Mouse (Mus musculus): ENCODE measurements around the gene Irf2bpl. TPM values are rescaled to one million over a fixed set of nuclear protein-coding genes. Genes with fewer than 3 reads are reported as not detected.

The Irf2bpl gene
- polyA plus RNA-seq, 1 experiment: 50.0 TPM

DNA sequence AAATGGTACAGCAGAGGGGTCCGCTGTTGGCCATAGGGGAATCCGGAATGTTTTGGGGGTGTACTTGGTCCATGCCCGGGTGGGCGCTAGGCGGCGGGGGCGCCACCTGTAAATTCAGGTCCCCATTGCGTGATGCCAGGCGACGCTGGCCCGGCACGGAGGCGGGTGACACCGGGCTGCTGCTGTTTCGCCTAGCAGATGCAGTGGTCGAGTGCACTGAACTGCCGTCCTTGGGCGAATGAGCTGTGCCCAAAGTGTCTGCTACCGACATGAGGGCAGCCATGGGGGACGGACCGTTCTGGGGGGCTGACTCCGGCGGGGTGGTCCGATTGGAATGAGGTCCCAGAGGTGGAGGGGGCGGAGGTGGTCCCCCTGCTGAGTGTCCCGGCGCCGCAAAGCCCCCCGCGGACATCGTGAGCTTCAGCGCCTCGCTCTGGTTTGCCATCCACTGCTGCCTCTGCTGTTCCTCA is 2.8 kb downstream of the Irf2bpl start:
- Histone ChIP-seq H3K4me1 (ENCODE audit: control insufficient read depth, insufficient read depth, low read length) (peaks cover 22% of the 10 kb centered on the region), H3K4me3 (replicated peaks; ENCODE audit: extremely low read depth, low read depth, low read length) (peak overlapping the region; percentile 17)
- no peak for TF ChIP-seq POLR2A (IDR thresholded peaks at IDR 0.05; ENCODE audit: borderline replicate concordance, extremely low read depth, low read depth, low read length)
- no peak for TF ChIP-seq CTCF (IDR thresholded peaks at IDR 0.05; ENCODE audit: insufficient read depth, low read length)
- peak; percentile 47 for DNase-seq
- 21% methylated on average over 33 of the region's 33 CpGs for WGBS

- Histone ChIP-seq H3K4me1 (ENCODE audit: control insufficient read depth, insufficient read depth, low read length) (peaks cover 16% of the 10 kb centered on the region), H3K4me3 (replicated peaks; ENCODE audit: extremely low read depth, low read depth, low read length) (no peak overlapping the region)
- DNase-seq: no peak
- WGBS: 56% methylated on average over 3 of the region's 3 CpGs
- TF ChIP-seq CTCF (IDR thresholded peaks at IDR 0.05; ENCODE audit: insufficient read depth, low read length): no peak
- no peak for TF ChIP-seq POLR2A (IDR thresholded peaks at IDR 0.05; ENCODE audit: borderline replicate concordance, extremely low read depth, low read depth, low read length)
Measured at GRCm38 (mm10) chr12:86880090-86880723, 4.4 kb downstream of the Irf2bpl start.

- no peak overlapping the region for H3K4me3 ChIP-seq (replicated peaks; ENCODE audit: extremely low read depth, low read depth, low read length)
- H3K4me1 ChIP-seq (ENCODE audit: control insufficient read depth, insufficient read depth, low read length): peaks cover 15% of the 10 kb centered on the region
- TF ChIP-seq POLR2A (IDR thresholded peaks at IDR 0.05; ENCODE audit: borderline replicate concordance, extremely low read depth, low read depth, low read length) (no peak), CTCF (IDR thresholded peaks at IDR 0.05; ENCODE audit: insufficient read depth, low read length) (no peak)
- no peak for DNase-seq
- 46% methylated on average over 6 of the region's 6 CpGs for whole genome bisulfite sequencing
Measured at GRCm38 (mm10) chr12:86879446-86880085, 5.0 kb downstream of the Irf2bpl start.

- no peak for DNase-seq
- WGBS: 48% methylated on average over 16 of the region's 16 CpGs
- H3K4me1 ChIP-seq (ENCODE audit: control insufficient read depth, insufficient read depth, low read length): peaks cover 15% of the 10 kb centered on the region
- no peak for TF ChIP-seq POLR2A (IDR thresholded peaks at IDR 0.05; ENCODE audit: borderline replicate concordance, extremely low read depth, low read depth, low read length)
- TF ChIP-seq CTCF (IDR thresholded peaks at IDR 0.05; ENCODE audit: insufficient read depth, low read length): no peak
- H3K4me3 ChIP-seq (replicated peaks; ENCODE audit: extremely low read depth, low read depth, low read length): no peak overlapping the region
Measured at GRCm38 (mm10) chr12:86878426-86879353, 5.9 kb downstream of the Irf2bpl start.

GRCm38 (mm10) chr12:86876981-86877380 is 7.6 kb downstream of the Irf2bpl start:
- H3K4me1 ChIP-seq (ENCODE audit: control insufficient read depth, insufficient read depth, low read length): peaks cover 22% of the 10 kb centered on the region
- 92% methylated on average over 4 of the region's 4 CpGs for WGBS
- H3K4me3 ChIP-seq (replicated peaks; ENCODE audit: extremely low read depth, low read depth, low read length): no peak overlapping the region
- TF ChIP-seq CTCF (IDR thresholded peaks at IDR 0.05; ENCODE audit: insufficient read depth, low read length) (no peak), POLR2A (IDR thresholded peaks at IDR 0.05; ENCODE audit: borderline replicate concordance, extremely low read depth, low read depth, low read length) (no peak)
- no peak for DNase-seq

GRCm38 (mm10) chr12:86876116-86876515 is 8.5 kb downstream of the Irf2bpl start:
- no peak for TF ChIP-seq POLR2A (IDR thresholded peaks at IDR 0.05; ENCODE audit: borderline replicate concordance, extremely low read depth, low read depth, low read length)
- no peak for TF ChIP-seq CTCF (IDR thresholded peaks at IDR 0.05; ENCODE audit: insufficient read depth, low read length)
- Histone ChIP-seq H3K4me3 (replicated peaks; ENCODE audit: extremely low read depth, low read depth, low read length) (no peak overlapping the region), H3K4me1 (ENCODE audit: control insufficient read depth, insufficient read depth, low read length) (peaks cover 19% of the 10 kb centered on the region)
- 81% methylated on average over 5 of the region's 5 CpGs for WGBS
- DNase-seq: no peak

DNA sequence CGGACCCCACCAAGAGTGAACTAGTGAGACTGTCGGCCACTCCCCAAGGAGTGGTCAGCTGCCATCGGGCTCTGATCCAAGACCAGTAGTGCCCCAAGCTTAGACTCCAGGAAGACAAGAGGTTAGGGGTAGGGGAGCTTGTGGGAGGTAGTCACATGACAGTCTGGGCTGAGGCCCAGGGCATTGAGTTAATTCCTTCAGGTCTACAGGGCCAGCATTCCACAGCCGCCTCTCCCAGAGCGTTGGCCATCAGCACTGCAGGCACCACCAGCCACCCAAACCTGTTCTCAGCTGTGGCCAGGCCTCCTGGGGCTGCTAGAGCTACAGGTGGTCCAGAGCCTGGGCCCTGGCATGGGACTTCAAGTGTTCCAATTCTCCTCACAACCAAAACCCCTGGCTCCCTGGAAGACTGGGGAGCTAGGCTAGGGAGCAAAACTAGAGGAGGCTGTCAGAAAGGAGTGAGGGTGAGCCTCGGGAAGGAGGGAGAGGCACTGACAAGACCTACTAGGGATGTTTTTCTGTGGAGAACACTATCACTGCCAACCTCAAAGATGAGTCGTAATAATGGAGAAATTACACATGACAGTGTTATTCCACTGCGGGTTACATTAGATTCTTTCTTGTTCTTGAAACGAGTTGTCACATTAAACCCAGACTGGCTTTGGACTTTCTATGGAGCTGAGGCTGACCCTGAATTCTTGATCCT is 12.1 kb downstream of the Irf2bpl start:
- peak; percentile 63 for DNase-seq
- WGBS: 41% methylated on average over 9 of the region's 9 CpGs
- TF ChIP-seq POLR2A (IDR thresholded peaks at IDR 0.05; ENCODE audit: borderline replicate concordance, extremely low read depth, low read depth, low read length): no peak
- no peak for TF ChIP-seq CTCF (IDR thresholded peaks at IDR 0.05; ENCODE audit: insufficient read depth, low read length)

GRCm38 (mm10) chr12:86871666-86872334 is 12.8 kb downstream of the Irf2bpl start:
- WGBS: 50% methylated on average over 4 of the region's 4 CpGs
- Histone ChIP-seq H3K4me3 (replicated peaks; ENCODE audit: extremely low read depth, low read depth, low read length) (no peak overlapping the region), H3K4me1 (ENCODE audit: control insufficient read depth, insufficient read depth, low read length) (peaks cover 15% of the 10 kb centered on the region)
- TF ChIP-seq CTCF (IDR thresholded peaks at IDR 0.05; ENCODE audit: insufficient read depth, low read length) (no peak), POLR2A (IDR thresholded peaks at IDR 0.05; ENCODE audit: borderline replicate concordance, extremely low read depth, low read depth, low read length) (no peak)
- DNase-seq: no peak

More for the DNA sequence above, 12.1 kb downstream of the Irf2bpl start:
- Histone ChIP-seq H3K4me3 (replicated peaks; ENCODE audit: extremely low read depth, low read depth, low read length) (no peak overlapping the region), H3K4me1 (ENCODE audit: control insufficient read depth, insufficient read depth, low read length) (peaks cover 10% of the 10 kb centered on the region)

All from lung, adult 2 months (tissue).